Mouse (Mus musculus): ENCODE results near the gene Tex38.

- no peak for TF ChIP-seq CTCF (conservative IDR thresholded peaks at IDR 0.05; ENCODE audit: low read length)
- no peak for TF ChIP-seq NANOG (IDR thresholded peaks at IDR 0.05; ENCODE audit: borderline replicate concordance, low read length)
- TF ChIP-seq POU5F1 (IDR thresholded peaks at IDR 0.05; ENCODE audit: borderline replicate concordance, low read length), result no peak
Observed at GRCm38 (mm10) chr4:115830491-115830890, 49.7 kb upstream of the Tex38 start.
